Mouse (Mus musculus) kidney, adult 18-20 months (tissue): Measurements from ENCODE around the gene Fahd1.

ENCODE experiments used
- DNase-seq: peaks from one replicate; pipeline ENCODE4 v3.0.0; 2021

The Fahd1 gene

GRCm38 (mm10) chr17:24884391-24884790 is 34.2 kb upstream of the Fahd1 start:
- DNase-seq: no peak

GRCm38 (mm10) chr17:24881738-24882440 is 31.7 kb upstream of the Fahd1 start:
- DNase-seq: peak; percentile 68

- peak; percentile 47 for DNase-seq
These were observed 28.4 kb upstream of the Fahd1 start for GRCm38 (mm10) chr17:24878531-24878930.

GRCm38 (mm10) chr17:24878117-24878397 is 27.9 kb upstream of the Fahd1 start:
- DNase-seq: peak; percentile 89

GRCm38 (mm10) chr17:24877336-24878116 is 27.4 kb upstream of the Fahd1 start:
- DNase-seq: peak; percentile 78

GRCm38 (mm10) chr17:24874989-24875388 is 24.8 kb upstream of the Fahd1 start:
- DNase-seq: no peak

GRCm38 (mm10) chr17:24874405-24874745 is 24.2 kb upstream of the Fahd1 start:
- no peak for DNase-seq

- no peak for DNase-seq
These were observed 23.7 kb upstream of the Fahd1 start for GRCm38 (mm10) chr17:24873695-24874404.

GRCm38 (mm10) chr17:24867914-24868313 is 17.8 kb upstream of the Fahd1 start:
- DNase-seq: no peak

GRCm38 (mm10) chr17:24865776-24866175 is 15.6 kb upstream of the Fahd1 start, which contains the start of gene Igfals:
TSS of gene Igfals (plus strand) at chr17:24865997.
- no peak for DNase-seq

GRCm38 (mm10) chr17:24861785-24862184 is 11.6 kb upstream of the Fahd1 start:
- no peak for DNase-seq

- DNase-seq: no peak
These were observed 9.9 kb upstream of the Fahd1 start for GRCm38 (mm10) chr17:24860076-24860475.

GRCm38 (mm10) chr17:24858967-24859366 is 8.8 kb upstream of the Fahd1 start:
- no peak for DNase-seq

- DNase-seq: peak; percentile 84
These were observed 7.8 kb upstream of the Fahd1 start for GRCm38 (mm10) chr17:24857831-24858470.

GRCm38 (mm10) chr17:24856589-24856988 is 6.4 kb upstream of the Fahd1 start:
- no peak for DNase-seq

- DNase-seq: peak; percentile 40
These were observed 5.8 kb upstream of the Fahd1 start for GRCm38 (mm10) chr17:24855838-24856464.

- DNase-seq: no peak
These were observed 1.4 kb upstream of the Fahd1 start for GRCm38 (mm10) chr17:24851381-24852125.

GRCm38 (mm10) chr17:24850773-24851127 is 586 bp upstream of the Fahd1 start:
- DNase-seq: no peak

GRCm38 (mm10) chr17:24849733-24850064 is 465 bp downstream of the Fahd1 start:
- DNase-seq: no peak

- DNase-seq: peak; percentile 60
These were observed 1.5 kb downstream of the Fahd1 start for GRCm38 (mm10) chr17:24848600-24849031.

- DNase-seq: peak; percentile 68
These were observed 2.8 kb downstream of the Fahd1 start for GRCm38 (mm10) chr17:24847386-24847785.

GRCm38 (mm10) chr17:24844525-24844924 is 5.6 kb downstream of the Fahd1 start:
- no peak for DNase-seq
